Mouse (Mus musculus) MEL (cell line): Measurements from ENCODE around the gene Gabbr2. TPM values are rescaled to one million over a fixed set of nuclear protein-coding genes. Genes with fewer than 3 reads are reported as not detected.

Experiments used
- DNase-seq: peaks from one replicate; pipeline ENCODE4 v3.0.0; 2011; ENCODE audit warnings: low read depth, low spot score
- H3K27ac ChIP-seq: 2 replicates; pipeline ENCODE4 v1.5.1; 2012; ENCODE audit warnings: low read depth, mild to moderate bottlenecking, control low read depth, low read length, moderate library complexity; ENCODE audit not compliant: control insufficient read depth
- H3K27me3 ChIP-seq, 2 experiments: fragments of 150-350 bp in 1 of 2; sonication (generic) in 1 of 2; 2 replicates each; pipeline ENCODE4 v1.6.1; 2012; ENCODE audit warnings: low read length in 2 of 2, mild to moderate bottlenecking in 2 of 2, improper control_type of control experiment in 1 of 2, moderate library complexity in 1 of 2; ENCODE audit not compliant: insufficient read depth in 2 of 2, control insufficient read depth in 1 of 2
- H3K36me3 ChIP-seq, 2 experiments: 2 replicates each; pipeline ENCODE4 v1.6.1; 2012 to 2014; ENCODE audit warnings: low read length in 2 of 2, improper control_type of control experiment in 1 of 2, inconsistent platforms in 1 of 2, mild to moderate bottlenecking in 1 of 2; ENCODE audit not compliant: insufficient read depth in 2 of 2, control insufficient read depth in 1 of 2
- H3K4me1 ChIP-seq, 2 experiments: fragments of 150-350 bp in 1 of 2; sonication (generic) in 1 of 2; 2 replicates each; pipeline ENCODE4 v1.6.1; 2012; ENCODE audit warnings: low read length in 2 of 2, improper control_type of control experiment in 1 of 2, mild to moderate bottlenecking in 1 of 2; ENCODE audit not compliant: insufficient read depth in 2 of 2, control insufficient read depth in 1 of 2
- H3K4me3 ChIP-seq, 2 experiments: fragments of 150-350 bp in 1 of 2; sonication (generic) in 1 of 2; 2 replicates each; pipeline ENCODE4 v1.5.1; 2012; ENCODE audit warnings: low read depth in 2 of 2, low read length in 2 of 2, mild to moderate bottlenecking in 2 of 2, moderate library complexity in 2 of 2, control low read depth in 1 of 2, improper control_type of control experiment in 1 of 2; ENCODE audit not compliant: control insufficient read depth in 1 of 2, insufficient read depth in 1 of 2
- H3K79me2 ChIP-seq: 2 replicates; pipeline ENCODE4 v1.6.1; 2012; ENCODE audit warnings: mild to moderate bottlenecking, low read length, moderate library complexity; ENCODE audit not compliant: control insufficient read depth, poor library complexity, insufficient read depth
- H3K9ac ChIP-seq: 2 replicates; pipeline ENCODE4 v1.6.1; 2012; ENCODE audit warnings: low read depth, mild to moderate bottlenecking, control low read depth, low read length, moderate library complexity; ENCODE audit not compliant: control insufficient read depth, poor library complexity, severe bottlenecking
- H3K9me3 ChIP-seq: fragments of 150-350 bp; sonication (generic); replicated peaks from 2 replicates; pipeline ENCODE4 v1.6.1; 2012; ENCODE audit warnings: mild to moderate bottlenecking, low read length, improper control_type of control experiment, moderate library complexity; ENCODE audit not compliant: insufficient read depth
- BHLHE40 ChIP-seq: IDR thresholded peaks from 2 replicates; pipeline ENCODE4 v1.6.1; 2012; ENCODE audit warnings: low read depth, mild to moderate bottlenecking, inconsistent platforms, low read length, improper control_type of control experiment, borderline replicate concordance
- CTCF ChIP-seq, 3 experiments: IDR thresholded peaks in 2 of 3; conservative IDR thresholded peaks in 1 of 3; 2 replicates each; pipeline ENCODE4 v1.5.1; 2011 to 2012; ENCODE audit warnings: low read length in 3 of 3, low read depth in 2 of 3, mild to moderate bottlenecking in 2 of 3, improper control_type of control experiment in 1 of 3, inconsistent platforms in 1 of 3, mixed read lengths in 1 of 3, moderate library complexity in 1 of 3; ENCODE audit not compliant: control insufficient read depth in 1 of 3, insufficient read depth in 1 of 3, poor library complexity in 1 of 3, severe bottlenecking in 1 of 3
- EP300 ChIP-seq, 2 experiments: IDR thresholded peaks; 2 replicates each; pipeline ENCODE4 v1.6.1; 2011; ENCODE audit warnings: improper control_type of control experiment in 2 of 2, low read length in 2 of 2, low read depth in 1 of 2, mild to moderate bottlenecking in 1 of 2
- GATA1 ChIP-seq: IDR thresholded peaks from 2 replicates; pipeline ENCODE4 v1.6.1; 2011; ENCODE audit warnings: low read depth, low read length, improper control_type of control experiment
- JUND ChIP-seq: IDR thresholded peaks from 2 replicates; pipeline ENCODE4 v1.6.1; 2011; ENCODE audit warnings: low read depth, mild to moderate bottlenecking, improper control_type of control experiment, low read length
- MAFK ChIP-seq: IDR thresholded peaks from 2 replicates; pipeline ENCODE4 v1.6.1; 2011; ENCODE audit warnings: low read depth, mild to moderate bottlenecking, low read length, improper control_type of control experiment, borderline replicate concordance
- MAX ChIP-seq: IDR thresholded peaks from 2 replicates; pipeline ENCODE4 v1.6.1; 2011; ENCODE audit warnings: low read length, improper control_type of control experiment
- MAZ ChIP-seq: IDR thresholded peaks from 2 replicates; pipeline ENCODE4 v1.6.1; 2012; ENCODE audit warnings: low read depth, mild to moderate bottlenecking, inconsistent platforms, low read length, improper control_type of control experiment
- MEF2A ChIP-seq: IDR thresholded peaks from 2 replicates; pipeline ENCODE4 v1.6.1; 2014; ENCODE audit warnings: low read depth, mild to moderate bottlenecking, inconsistent platforms, low read length, improper control_type of control experiment; ENCODE audit not compliant: poor library complexity, insufficient replicate concordance, severe bottlenecking; ENCODE audit errors: extremely low read depth
- MXI1 ChIP-seq: IDR thresholded peaks from 2 replicates; pipeline ENCODE4 v1.6.1; 2011; ENCODE audit warnings: mild to moderate bottlenecking, low read depth, low read length, improper control_type of control experiment
- MYB ChIP-seq: IDR thresholded peaks from 2 replicates; pipeline ENCODE4 v1.6.1; 2011; ENCODE audit warnings: mild to moderate bottlenecking, low read depth, low read length, improper control_type of control experiment
- MYC ChIP-seq: IDR thresholded peaks from 2 replicates; pipeline ENCODE4 v1.6.1; 2011; ENCODE audit warnings: low read depth, mild to moderate bottlenecking, low read length, improper control_type of control experiment, moderate library complexity
- NELFE ChIP-seq: IDR thresholded peaks from 2 replicates; pipeline ENCODE4 v1.6.1; 2011; ENCODE audit warnings: low read depth, low read length, improper control_type of control experiment
- POLR2A ChIP-seq, 2 experiments: IDR thresholded peaks; 2 replicates each; pipeline ENCODE4 v1.6.1; 2011 to 2012; ENCODE audit warnings: low read length in 2 of 2, mild to moderate bottlenecking in 2 of 2, control low read depth in 1 of 2, improper control_type of control experiment in 1 of 2, low read depth in 1 of 2, moderate library complexity in 1 of 2; ENCODE audit not compliant: control insufficient read depth in 1 of 2, insufficient read depth in 1 of 2, poor library complexity in 1 of 2
- POLR2AphosphoS2 ChIP-seq: IDR thresholded peaks from 2 replicates; pipeline ENCODE4 v1.6.1; 2011; ENCODE audit warnings: low read length, improper control_type of control experiment
- RAD21 ChIP-seq: IDR thresholded peaks from 2 replicates; pipeline ENCODE4 v1.6.1; 2011; ENCODE audit warnings: mild to moderate bottlenecking, low read depth, low read length, improper control_type of control experiment
- RCOR1 ChIP-seq: IDR thresholded peaks from 2 replicates; pipeline ENCODE4 v1.6.1; 2012; ENCODE audit warnings: low read depth, mild to moderate bottlenecking, inconsistent platforms, low read length, improper control_type of control experiment
- SIN3A ChIP-seq: IDR thresholded peaks from 2 replicates; pipeline ENCODE4 v1.6.1; 2012; ENCODE audit warnings: low read length, improper control_type of control experiment, inconsistent platforms
- TBP ChIP-seq: IDR thresholded peaks from 2 replicates; pipeline ENCODE4 v1.8.0; 2011; ENCODE audit warnings: low read depth, low read length, improper control_type of control experiment
- USF1 ChIP-seq: IDR thresholded peaks from 2 replicates; pipeline ENCODE4 v1.6.1; 2014; ENCODE audit warnings: low read depth, mild to moderate bottlenecking, inconsistent platforms, low read length, improper control_type of control experiment, moderate library complexity
- ZC3H11A ChIP-seq: IDR thresholded peaks from 2 replicates; pipeline ENCODE4 v1.6.1; 2012; ENCODE audit warnings: low read depth, mild to moderate bottlenecking, inconsistent platforms, low read length, improper control_type of control experiment
- ZKSCAN1 ChIP-seq: IDR thresholded peaks from 2 replicates; pipeline ENCODE4 v1.6.1; 2012; ENCODE audit warnings: low read depth, mild to moderate bottlenecking, inconsistent platforms, low read length, improper control_type of control experiment, moderate library complexity
- ZMIZ1 ChIP-seq: IDR thresholded peaks from 2 replicates; pipeline ENCODE4 v1.6.1; 2012; ENCODE audit warnings: low read depth, mild to moderate bottlenecking, inconsistent platforms, low read length, improper control_type of control experiment, moderate library complexity
- polyA plus RNA-seq, 2 experiments: library from polyadenylated mRNA; stranded (reverse) in 1 of 2; unstranded in 1 of 2; fragments of >175 nt in 1 of 2; fragments of >200 nt in 1 of 2; gene quantifications; 2 replicates each; pipeline versions ENCODE4 v1.2.1 to v1.2.4; 2012; ENCODE audit warnings: low replicate concordance in 2 of 2, low read depth in 1 of 2; ENCODE audit not compliant: insufficient read length in 2 of 2, insufficient read depth in 1 of 2, missing spikeins in 1 of 2
- total RNA-seq: library from RNA; depleted of rRNA; stranded (reverse); fragments of 300-350 nt; gene quantifications from 2 replicates; pipeline ENCODE4 v1.2.3, GENCODE M21; 2012

Gabbr2 gene
- total and polyA plus RNA-seq, 3 experiments: not detected

DNA sequence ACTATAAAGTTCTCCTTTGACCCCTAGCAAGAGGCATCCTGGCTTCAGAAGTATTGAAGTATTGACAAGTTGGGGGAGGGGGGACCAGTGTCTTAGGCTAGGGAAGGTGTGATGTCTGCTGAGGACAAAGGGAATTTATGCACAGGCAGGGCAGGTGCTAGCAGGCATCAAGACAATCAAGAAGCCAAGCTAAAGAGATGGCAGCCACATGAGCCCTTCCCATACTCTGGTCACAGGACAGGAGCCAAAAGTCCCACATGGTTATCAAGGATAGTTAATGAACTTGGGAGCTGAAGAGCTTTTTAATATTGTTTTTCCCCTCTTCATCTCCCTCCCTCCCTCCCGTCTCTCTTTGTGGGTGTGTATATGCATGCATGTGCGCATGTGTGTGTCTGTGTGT is 30.3 kb downstream of the Gabbr2 start:
- Histone ChIP-seq H3K4me3 (no peak overlapping the region), H3K27ac (no peak overlapping the region), H3K9me3 (no peaks in the 10 kb centered on the region), H3K9ac (no peak overlapping the region), H3K79me2 (no peaks in the 10 kb centered on the region), H3K4me1 (no peaks in the 10 kb centered on the region), H3K36me3 (no peaks in the 10 kb centered on the region), H3K27me3 (no peaks in the 10 kb centered on the region)
- TF ChIP-seq MYB: no peak
- TF ChIP-seq JUND: no peak
- no peak for TF ChIP-seq BHLHE40
- no peak for TF ChIP-seq POLR2AphosphoS2
- no peak for TF ChIP-seq SIN3A
- no peak for DNase-seq

DNA sequence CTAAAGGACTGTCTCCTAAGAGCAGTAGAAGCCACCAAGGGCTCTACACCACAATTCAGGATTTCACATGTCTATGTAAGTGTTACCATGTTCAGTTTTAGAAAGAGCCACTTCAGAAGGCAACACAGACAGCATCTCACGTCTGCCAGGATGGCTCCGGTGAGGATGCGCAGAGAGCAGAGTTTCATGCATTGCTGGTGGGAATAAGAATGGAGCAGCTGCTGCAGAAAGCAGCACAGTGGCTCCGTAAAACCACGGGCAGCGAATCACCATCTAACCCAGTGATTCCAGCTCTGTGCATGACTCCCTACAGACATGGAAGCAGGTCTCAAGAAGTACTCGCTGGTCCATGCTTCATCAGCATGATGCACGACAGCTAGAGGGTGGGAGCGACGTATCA is 31.5 kb downstream of the Gabbr2 start:
- Histone ChIP-seq H3K27me3 (no peaks in the 10 kb centered on the region), H3K36me3 (no peaks in the 10 kb centered on the region), H3K4me3 (no peak overlapping the region), H3K9me3 (no peaks in the 10 kb centered on the region), H3K27ac (no peak overlapping the region), H3K9ac (no peak overlapping the region)
- no peak for DNase-seq
- TF ChIP-seq CTCF (IDR thresholded peaks at IDR 0.05 in 2 of 3, conservative IDR thresholded peaks at IDR 0.05 in 1 of 3; ENCODE audit: control insufficient read depth in 1 of 3, insufficient read depth in 1 of 3, low read depth in 2 of 3, low read length in 3 of 3, poor library complexity in 1 of 3, severe bottlenecking in 1 of 3): no peak
- TF ChIP-seq ZKSCAN1: no peak
- TF ChIP-seq ZC3H11A: no peak
- TF ChIP-seq, all 39 proteins: peak for 0
- no peaks in the 10 kb centered on the region for H3K79me2 ChIP-seq
- no peaks in the 10 kb centered on the region for H3K4me1 ChIP-seq

DNA sequence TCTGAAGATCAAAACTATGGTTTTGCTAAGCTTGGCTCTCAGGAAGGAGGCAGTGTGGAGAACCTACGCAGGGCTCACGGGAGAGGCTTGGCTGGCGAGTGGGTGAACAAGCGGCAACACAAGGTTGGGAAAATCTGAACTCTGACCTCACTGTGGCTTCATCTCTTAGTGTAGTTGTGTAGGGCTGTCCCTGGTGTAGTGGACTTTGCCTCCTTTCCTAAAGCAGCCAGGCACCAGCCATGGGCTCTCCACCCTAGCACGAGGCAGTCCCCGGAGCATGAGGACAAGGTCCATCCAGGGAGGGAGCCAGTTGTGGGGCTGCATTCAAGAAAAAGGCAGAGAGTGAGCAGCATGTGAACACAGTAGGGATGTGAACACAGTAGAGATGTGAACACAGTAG is 31.9 kb downstream of the Gabbr2 start:
- H3K36me3 ChIP-seq: no peaks in the 10 kb centered on the region
- no peaks in the 10 kb centered on the region for H3K4me1 ChIP-seq
- H3K4me3 ChIP-seq: no peak overlapping the region
- H3K79me2 ChIP-seq: no peaks in the 10 kb centered on the region
- H3K27me3 ChIP-seq: no peaks in the 10 kb centered on the region
- TF ChIP-seq POLR2A (IDR thresholded peaks at IDR 0.05; ENCODE audit: control insufficient read depth in 1 of 2, insufficient read depth in 1 of 2, low read depth in 1 of 2, low read length in 2 of 2, poor library complexity in 1 of 2): no peak
- no peak for TF ChIP-seq RCOR1
- no peak for TF ChIP-seq GATA1
- no peak for TF ChIP-seq RAD21
- no peak for TF ChIP-seq POLR2AphosphoS2
- no peak for TF ChIP-seq MYB
- TF ChIP-seq ZMIZ1: no peak
- no peak for TF ChIP-seq NELFE
- TF ChIP-seq MAFK: no peak
- TF ChIP-seq USF1: no peak
- TF ChIP-seq EP300 (IDR thresholded peaks at IDR 0.05; ENCODE audit: low read depth in 1 of 2, low read length in 2 of 2): no peak
- no peak for TF ChIP-seq MXI1
- no peak for TF ChIP-seq MEF2A
- no peak for TF ChIP-seq TBP
- no peak for TF ChIP-seq MAZ
- no peak for TF ChIP-seq MYC
- no peak for TF ChIP-seq MAX
- no peak overlapping the region for H3K27ac ChIP-seq
- DNase-seq: no peak
- H3K9me3 ChIP-seq: no peaks in the 10 kb centered on the region
- no peak overlapping the region for H3K9ac ChIP-seq
